Mouse (Mus musculus) layer of hippocampus, postnatal 10 days (tissue): Measurements from ENCODE around the gene Gas2. TPM values are rescaled to one million over a fixed set of nuclear protein-coding genes. Genes with fewer than 3 reads are reported as not detected.

Source experiments
- DNase-seq, 2 experiments: peaks; one replicate each; pipeline ENCODE4 v3.0.0; 2021; ENCODE audit warnings: low spot score in 2 of 2
- total RNA-seq, 2 experiments: library from RNA; stranded (reverse); gene quantifications; 2 replicates each; pipeline ENCODE4 v1.2.3; 2021

The Gas2 gene
- total RNA-seq, 2 experiments from 2014 or later, result 17.4 to 21.8 TPM

DNA sequence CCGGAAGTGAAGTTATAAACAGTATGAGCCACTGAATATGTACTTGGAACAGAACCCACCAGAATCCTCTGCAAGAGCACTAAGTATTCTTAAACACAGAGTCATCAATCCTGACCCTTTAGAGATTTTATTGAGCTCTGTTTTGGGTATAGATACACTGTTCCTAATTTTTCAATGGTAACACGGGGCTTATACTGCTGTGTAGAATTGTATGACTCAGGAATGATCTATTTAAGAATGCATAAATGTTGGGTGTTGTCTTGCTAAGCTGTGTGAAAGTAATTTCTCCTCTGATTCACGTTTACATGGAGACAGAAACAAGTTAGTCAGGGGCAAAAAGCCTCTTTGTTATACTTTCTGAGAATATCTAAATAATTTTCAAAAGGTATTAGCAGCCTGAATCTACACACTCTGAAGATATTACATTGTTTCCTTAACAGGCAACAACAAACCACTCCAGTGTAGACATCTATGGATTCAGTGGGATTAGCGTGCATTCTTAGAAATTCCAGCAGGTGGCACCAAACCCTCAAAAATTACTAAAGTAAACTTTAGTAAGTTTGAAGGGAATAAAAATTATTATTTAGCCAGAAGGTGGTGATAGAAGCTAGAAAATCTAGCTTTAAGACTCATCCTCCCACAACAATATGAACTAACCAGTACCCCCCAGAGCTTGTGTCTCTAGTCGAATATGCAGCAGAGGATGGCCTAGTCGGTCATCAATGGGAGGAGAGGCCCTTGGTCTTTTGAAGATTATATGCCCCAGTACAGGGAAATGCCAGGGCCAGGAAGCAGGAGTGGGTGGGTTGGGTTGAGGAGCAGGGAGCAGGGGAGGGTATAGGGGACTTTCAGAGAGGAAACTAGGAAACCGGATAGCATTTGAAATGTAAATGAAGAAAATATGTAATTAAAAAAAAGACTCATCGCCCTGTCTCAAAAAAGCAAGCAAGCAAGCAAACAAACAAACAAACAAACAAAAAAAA is 176.1 kb downstream of the Gas2 start:
- peak; percentile 63 to 65 for DNase-seq

Other genes with a start within 250 kb of the Gas2 start
- gene Slc17a6, start 240.0 kb upstream of the Gas2 start, total RNA-seq, result 10 to 100 TPM; 42.7 to 57.6 TPM
- gene Fancf, start 252 bp downstream of the Gas2 start, total RNA-seq, result 1 to 10 TPM; 5.5 to 6.0 TPM
- 10 to 100 TPM; 26.0 to 30.6 TPM for gene Svip, start 144.0 kb downstream of the Gas2 start, total RNA-seq
- gene 1700015G11Rik, start 153.7 kb downstream of the Gas2 start, total RNA-seq, result not detected